Mouse (Mus musculus) limb, embryonic 11.5 days (tissue): Measurements from ENCODE around the gene AI481877. TPM values are rescaled to one million over a fixed set of nuclear protein-coding genes. Genes with fewer than 3 reads are reported as not detected.

Experiments
- ATAC-seq: fragments of 200-750 bp; cut with Nextera tagmentation; 2 replicates; pipeline ENCODE4 v1.8.0; 2017; ENCODE audit warnings: low read depth; ENCODE audit not compliant: insufficient number of reproducible peaks, low FRiP score, low TSS enrichment
- DNase-seq: peaks from one replicate; pipeline ENCODE4 v3.0.0-alpha.2; 2015; ENCODE audit warnings: low spot score
- H3K27ac ChIP-seq: fragments of 300-500 bp; sonication (generic); replicated peaks from 2 replicates; pipeline ENCODE4 v1.5.1; 2014; ENCODE audit warnings: low read depth, mild to moderate bottlenecking, low read length
- H3K27me3 ChIP-seq: fragments of 300-500 bp; sonication (generic); 2 replicates; pipeline ENCODE4 v1.6.1; 2014; ENCODE audit warnings: mild to moderate bottlenecking, low read length, mixed read lengths; ENCODE audit not compliant: control insufficient read depth, insufficient read depth
- H3K36me3 ChIP-seq: fragments of 300-500 bp; sonication (generic); 2 replicates; pipeline ENCODE4 v1.6.1; 2014; ENCODE audit warnings: mild to moderate bottlenecking, low read length, moderate library complexity, mixed read lengths; ENCODE audit not compliant: control insufficient read depth, insufficient read depth
- H3K4me1 ChIP-seq: fragments of 300-500 bp; sonication (generic); 2 replicates; pipeline ENCODE4 v1.6.1; 2014; ENCODE audit warnings: low read length, mixed read lengths; ENCODE audit not compliant: control insufficient read depth, insufficient read depth
- H3K4me2 ChIP-seq: fragments of 300-500 bp; sonication (generic); 2 replicates; pipeline ENCODE4 v1.6.1; 2014; ENCODE audit warnings: low read depth, mild to moderate bottlenecking, moderate library complexity; ENCODE audit not compliant: severe bottlenecking
- H3K4me3 ChIP-seq: fragments of 300-500 bp; sonication (generic); 2 replicates; pipeline ENCODE4 v1.5.1; 2014; ENCODE audit warnings: low read depth, low read length
- H3K9ac ChIP-seq: fragments of 300-500 bp; sonication (generic); 2 replicates; pipeline ENCODE4 v1.6.1; 2014; ENCODE audit warnings: mild to moderate bottlenecking, low read length
- H3K9me3 ChIP-seq: fragments of 300-500 bp; sonication (generic); 2 replicates; pipeline ENCODE4 v1.6.1; 2016; ENCODE audit warnings: low read length; ENCODE audit not compliant: control insufficient read depth
- whole genome bisulfite sequencing: fragments of 180-500 bp; shearing (Covaris S2); extraction: QIAGEN DNeasy Blood & Tissue Kit; methylation state at CpG from one replicate; pipeline ENCODE4 v1.1.7; 2014; 5-methylcytosine and 5-hydroxymethylcytosine counted together
- polyA plus RNA-seq: library from polyadenylated mRNA; unstranded; fragments of >200 nt; fragmentation: Nextera tagmentation; extraction: Ambion mirVana; gene quantifications from 2 replicates; pipeline ENCODE4 v1.2.1, GENCODE M21; 2014

The AI481877 gene
- polyA plus RNA-seq, 1 experiment from 2014 or later: not detected

- H3K27me3 ChIP-seq: no peaks in the 10 kb centered on the region
- H3K27ac ChIP-seq: no peak overlapping the region
- no peak overlapping the region for H3K4me2 ChIP-seq
- 76% methylated on average over 5 of the region's 5 CpGs for WGBS
- no peaks in the 10 kb centered on the region for H3K36me3 ChIP-seq
- ATAC-seq (no peak), DNase-seq (no peak)
- peaks cover 5% of the 10 kb centered on the region; the same call in 1 of the 2 replicates for H3K4me1 ChIP-seq
- no peak overlapping the region for H3K9ac ChIP-seq
- H3K4me3 ChIP-seq: no peak overlapping the region
- H3K9me3 ChIP-seq: no peaks in the 10 kb centered on the region
These were observed 141.7 kb downstream of the AI481877 start for GRCm38 (mm10) chr4:58997081-58997480.

GRCm38 (mm10) chr4:58995251-58995693 lies 143.5 kb downstream of the AI481877 start:
- DNase-seq: no peak
- ATAC-seq: no peak
- 67% methylated on average over 8 of the region's 8 CpGs for WGBS
- H3K4me3 ChIP-seq: no peak overlapping the region
- H3K27ac ChIP-seq: no peak overlapping the region
- H3K4me2 ChIP-seq: no peak overlapping the region
- H3K4me1 ChIP-seq: peaks cover 5% of the 10 kb centered on the region; the same call in 1 of the 2 replicates
- H3K27me3 ChIP-seq: no peaks in the 10 kb centered on the region
- H3K9ac ChIP-seq: no peak overlapping the region
- H3K36me3 ChIP-seq: no peaks in the 10 kb centered on the region
- H3K9me3 ChIP-seq: no peaks in the 10 kb centered on the region

DNA sequence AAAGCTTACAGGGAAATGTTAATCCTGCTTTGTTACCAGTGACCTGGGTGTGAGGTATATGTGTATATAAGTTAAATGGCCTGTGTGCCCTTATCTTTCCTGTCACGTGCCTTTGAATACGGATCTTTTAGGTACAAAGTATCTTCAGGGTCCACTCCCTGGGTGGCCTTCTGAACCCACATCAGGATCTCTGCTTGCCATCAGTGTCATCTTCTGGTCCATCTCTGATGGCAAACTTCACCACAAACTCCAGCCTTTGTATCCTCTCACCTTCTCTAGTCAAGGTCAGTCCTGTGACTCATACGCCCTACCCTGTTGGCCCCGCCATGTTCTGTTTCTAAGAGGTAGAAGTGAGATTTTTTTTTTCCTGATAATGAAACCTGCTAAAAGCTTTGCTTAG lies 144.0 kb downstream of the AI481877 start, which contains the start of gene Dnajc25:
Gene Dnajc25 (plus strand): TSS at position 301 of the 400 bp plus-strand sequence.
- no peak within 1 kb of the TSS for H3K4me3 ChIP-seq
- peaks cover 4% of the 10 kb centered on the region; the same call in 1 of the 2 replicates for H3K4me1 ChIP-seq
- H3K9ac ChIP-seq: no peak within 1 kb of the TSS
- H3K9me3 ChIP-seq: no peaks in the 10 kb centered on the region
- 86% methylated on average over 4 of the region's 4 CpGs for WGBS
- ATAC-seq (no peak), DNase-seq (no peak)
- H3K27ac ChIP-seq: no peak within 1 kb of the TSS
- H3K36me3 ChIP-seq: no peaks in the 10 kb centered on the region
- no peaks in the 10 kb centered on the region for H3K27me3 ChIP-seq
- H3K4me2 ChIP-seq: no peak within 1 kb of the TSS

Other genes starting within 250 kb of the AI481877 start
- 45.6 and 51.4 TPM in 2 replicates for gene Ecpas, start 226.2 kb downstream of the AI481877 start, polyA plus RNA-seq
- gene Zkscan16, start 195.4 kb downstream of the AI481877 start, polyA plus RNA-seq: 1.1 TPM in 2 replicates
- 24.4 and 25.9 TPM in 2 replicates for gene Ptgr1, start 151.9 kb downstream of the AI481877 start, polyA plus RNA-seq
- 7.4 and 8.9 TPM in 2 replicates for gene Dnajc25, start 143.9 kb downstream of the AI481877 start, polyA plus RNA-seq
- gene Gm20503, start 135.8 kb downstream of the AI481877 start, polyA plus RNA-seq: 9.7 TPM in 2 replicates
- gene Gng10, start 103.9 kb downstream of the AI481877 start, polyA plus RNA-seq: 118 and 124 TPM in 2 replicates
- gene Ugcg, start 50.3 kb upstream of the AI481877 start, polyA plus RNA-seq: 10.3 TPM in 2 replicates